Mouse (Mus musculus) layer of hippocampus, adult 2 months (tissue): Measurements from ENCODE around the gene Slc16a5. TPM values are rescaled to one million over a fixed set of nuclear protein-coding genes. Genes with fewer than 3 reads are reported as not detected.

Experiments
- DNase-seq, 2 experiments: peaks; one replicate each; pipeline ENCODE4 v3.0.0; 2022; ENCODE audit warnings: low spot score in 2 of 2
- H3K27ac ChIP-seq: fragments of 200-600 bp; 2 replicates; pipeline ENCODE4 v1.8.1; 2022
- H3K4me3 ChIP-seq: fragments of 200-600 bp; 2 replicates; pipeline ENCODE4 v1.8.1; 2022; ENCODE audit warnings: mild to moderate bottlenecking
- CTCF ChIP-seq: fragments of 200-600 bp; conservative IDR thresholded peaks from 2 replicates; pipeline ENCODE4 v1.8.1; 2022; ENCODE audit warnings: antibody characterized with exemption, mild to moderate bottlenecking, moderate library complexity
- total RNA-seq, 2 experiments: library from RNA; stranded (reverse); gene quantifications; 2 replicates each; pipeline ENCODE4 v1.2.3; 2021

Slc16a5 gene
- total RNA-seq, 2 experiments from 2014 or later = not detected

DNA sequence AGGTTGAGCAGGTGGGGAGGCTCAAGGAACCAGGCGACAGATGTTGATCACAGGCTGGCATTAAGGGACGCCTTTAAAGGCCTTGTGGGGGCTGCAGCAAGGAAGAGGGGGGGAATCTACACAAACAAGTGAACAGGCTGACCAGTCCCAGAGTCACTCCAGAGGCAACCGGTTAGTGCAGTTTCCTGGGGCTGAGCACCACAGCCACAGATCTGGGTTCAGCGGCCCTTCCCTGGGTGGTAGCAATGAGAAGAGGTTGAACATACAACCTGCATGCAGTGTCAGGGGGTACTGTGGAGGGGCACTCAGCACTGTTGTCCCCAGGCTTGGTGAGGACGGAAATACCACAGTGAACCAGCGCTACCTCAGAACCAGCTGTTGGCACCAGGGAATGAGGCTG is 28.9 kb upstream of the Slc16a5 start:
- H3K27ac ChIP-seq = no peak overlapping the region
- no peak for DNase-seq
- TF ChIP-seq CTCF = no peak
- no peak overlapping the region for H3K4me3 ChIP-seq

DNA sequence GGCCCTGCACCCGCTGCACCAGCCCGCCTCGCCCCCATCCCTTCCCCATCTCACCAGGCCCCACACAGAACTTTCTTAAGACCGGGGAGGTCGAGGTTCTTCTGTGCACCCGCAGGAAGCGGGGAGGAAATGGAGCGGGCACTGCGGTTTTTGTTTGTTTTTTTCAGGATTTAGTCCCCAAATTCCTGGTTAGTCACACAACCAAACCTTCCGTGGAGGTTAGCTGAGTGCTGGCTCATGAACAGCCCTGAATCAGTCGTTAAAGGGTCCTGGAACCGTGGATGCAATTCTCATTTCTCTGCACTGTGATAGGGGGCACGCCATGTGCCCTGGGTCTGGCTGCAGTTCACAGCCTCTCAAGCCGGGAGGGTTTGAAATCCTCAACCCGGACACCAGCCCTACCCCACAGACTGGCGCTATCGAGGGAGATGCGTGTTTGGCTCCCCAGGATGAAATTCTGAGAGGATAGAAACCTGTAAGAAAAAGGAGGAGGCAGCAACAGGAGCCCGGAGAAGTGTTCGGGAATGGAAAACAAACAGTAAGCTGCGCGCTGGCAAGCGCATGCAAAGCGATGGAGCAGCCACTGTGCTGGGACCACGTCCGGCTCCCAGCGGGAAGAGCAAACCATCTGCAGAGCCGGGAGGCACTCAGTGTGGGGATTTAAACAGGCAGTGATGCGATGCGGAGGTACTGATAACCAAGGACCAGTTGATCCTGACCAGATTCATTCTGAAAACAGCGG is 26.5 kb upstream of the Slc16a5 start:
- Histone ChIP-seq H3K4me3 (peak overlapping the region; percentile 44), H3K27ac (peak overlapping the region; percentile 53)
- DNase-seq = no peak
- TF ChIP-seq CTCF = no peak

DNA sequence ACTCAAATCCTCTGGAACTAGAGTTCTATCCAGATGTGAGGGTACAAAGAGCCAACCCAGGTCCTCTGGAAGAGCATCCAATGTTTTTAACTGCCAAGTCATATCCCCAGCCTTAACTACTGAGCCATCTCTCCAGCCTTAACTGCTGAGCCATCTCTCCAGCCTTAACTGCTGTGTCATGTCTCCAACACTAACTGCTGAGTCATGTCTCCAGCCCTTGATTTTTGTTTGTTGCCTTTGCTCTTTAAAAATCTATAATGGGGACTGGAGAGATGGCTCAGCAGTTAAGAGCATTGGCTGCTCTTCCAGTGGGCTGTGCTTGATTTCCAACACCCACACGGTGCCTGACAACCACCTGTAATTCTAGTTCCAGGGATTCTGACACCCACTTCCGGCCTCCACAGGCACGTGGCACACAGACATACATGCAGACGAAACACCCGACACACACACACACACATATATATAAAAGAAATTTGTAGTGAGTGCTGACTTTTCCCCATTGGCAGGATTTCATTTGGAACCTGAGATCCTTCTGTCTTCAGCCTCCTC is 24.6 kb upstream of the Slc16a5 start:
- H3K27ac ChIP-seq = peak overlapping the region; percentile 16; the same call in 1 of the 2 replicates
- TF ChIP-seq CTCF = no peak
- DNase-seq = no peak

DNA sequence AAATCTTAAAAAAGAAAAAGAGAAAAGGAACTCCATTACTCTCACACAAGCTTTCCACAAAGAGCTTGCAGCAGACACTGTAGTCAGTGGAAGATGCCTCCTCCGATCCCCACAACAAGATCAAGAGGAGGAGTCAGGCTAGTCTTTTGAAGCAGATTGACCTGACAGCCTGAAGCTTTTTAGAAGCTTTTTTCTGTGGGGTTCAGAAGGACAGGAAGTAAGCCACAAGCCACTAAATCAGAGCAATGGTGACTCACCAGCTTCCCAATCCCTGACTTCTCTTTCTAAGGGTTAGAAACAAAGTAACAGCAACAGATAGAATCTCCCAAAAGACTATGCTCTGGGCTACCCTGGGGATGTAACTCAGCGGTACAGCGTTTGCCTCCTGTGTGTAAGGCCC is 22.9 kb upstream of the Slc16a5 start:
- no peak for TF ChIP-seq CTCF
- Histone ChIP-seq H3K27ac (no peak overlapping the region), H3K4me3 (no peak overlapping the region)
- DNase-seq = no peak

More for the DNA sequence above, 24.6 kb upstream of the Slc16a5 start:
- H3K4me3 ChIP-seq = no peak overlapping the region

DNA sequence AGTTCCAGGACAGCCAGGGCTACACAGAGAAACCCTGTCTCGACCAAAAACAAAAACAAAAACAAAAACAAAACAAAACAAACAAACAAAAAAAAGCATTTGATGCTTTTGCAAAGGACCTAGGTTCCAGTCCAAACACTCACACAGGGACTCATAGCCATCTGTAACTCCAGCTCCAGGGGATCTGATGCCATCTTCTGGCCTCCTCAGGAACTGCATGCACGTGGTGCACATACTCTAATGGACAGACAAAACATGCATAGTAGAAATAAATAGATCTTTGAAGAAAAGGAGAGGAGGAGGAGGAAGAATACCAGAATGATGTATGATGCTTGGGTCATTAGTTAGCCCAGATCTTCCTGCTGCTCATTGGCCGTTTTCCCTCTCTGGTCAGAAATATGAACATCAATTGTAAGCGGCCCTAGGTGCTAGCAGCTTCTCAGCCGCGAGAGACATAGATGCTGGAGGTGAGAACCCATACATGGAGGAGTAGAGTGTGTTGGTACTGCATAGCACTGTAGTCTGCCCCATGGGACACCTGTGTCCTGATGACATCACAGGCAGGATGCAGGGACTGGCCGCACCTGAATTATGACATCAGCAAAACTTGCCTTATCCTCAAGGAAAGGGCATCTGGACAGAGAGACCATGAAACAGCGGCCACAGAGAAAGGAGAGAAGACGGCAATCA is 22.2 kb upstream of the Slc16a5 start, which contains the start of gene Trim80:
Trim80 (plus strand) TSS at position 640 of the 690 bp plus-strand sequence.
- no peak for DNase-seq
- peak; percentile 50 for TF ChIP-seq CTCF
- no peak within 1 kb of the TSS for H3K4me3 ChIP-seq
- H3K27ac ChIP-seq = no peak within 1 kb of the TSS

DNA sequence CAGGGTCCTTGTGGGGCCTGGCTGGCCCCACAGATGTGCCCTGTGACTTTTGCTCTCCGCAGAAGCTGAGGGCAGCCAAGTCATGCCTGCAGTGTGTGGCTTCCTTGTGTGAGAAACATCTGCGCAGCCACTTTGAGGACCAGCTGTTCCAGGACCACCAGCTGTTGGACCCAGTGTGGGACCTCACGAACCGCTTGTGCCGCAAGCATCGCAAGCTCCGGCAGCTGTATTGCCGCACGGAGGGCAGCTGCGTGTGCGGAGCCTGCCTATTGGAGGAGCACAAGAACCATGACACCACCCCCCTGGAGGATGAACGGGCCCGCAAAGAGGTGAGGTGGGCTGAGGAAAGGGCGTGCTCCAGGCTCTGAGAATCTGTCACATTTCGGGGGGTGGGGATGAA is 20.9 kb upstream of the Slc16a5 start:
- H3K27ac ChIP-seq = no peak overlapping the region
- TF ChIP-seq CTCF = no peak
- no peak for DNase-seq
- H3K4me3 ChIP-seq = no peak overlapping the region

DNA sequence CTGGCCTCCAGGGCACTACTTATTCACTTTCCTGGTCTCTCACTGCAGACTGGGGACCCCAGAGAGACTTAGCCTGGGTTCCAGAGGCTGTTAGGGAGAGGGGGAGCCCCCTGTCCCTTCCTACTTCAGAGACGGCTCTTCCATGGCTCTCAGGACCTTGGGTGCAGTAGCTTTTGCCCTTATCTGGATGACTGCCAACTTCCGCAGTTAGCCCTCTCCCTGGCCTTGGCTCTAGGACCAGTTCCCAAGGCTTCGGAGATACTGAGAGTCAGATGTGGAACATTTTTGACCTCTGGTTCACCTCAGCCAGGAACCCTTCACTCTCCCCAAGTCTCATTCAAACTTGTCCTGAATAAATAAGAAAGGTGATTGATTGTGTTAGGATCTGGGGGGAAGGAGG is 15.4 kb upstream of the Slc16a5 start:
- no peak for TF ChIP-seq CTCF
- Histone ChIP-seq H3K27ac (no peak overlapping the region), H3K4me3 (no peak overlapping the region)
- DNase-seq = no peak

DNA sequence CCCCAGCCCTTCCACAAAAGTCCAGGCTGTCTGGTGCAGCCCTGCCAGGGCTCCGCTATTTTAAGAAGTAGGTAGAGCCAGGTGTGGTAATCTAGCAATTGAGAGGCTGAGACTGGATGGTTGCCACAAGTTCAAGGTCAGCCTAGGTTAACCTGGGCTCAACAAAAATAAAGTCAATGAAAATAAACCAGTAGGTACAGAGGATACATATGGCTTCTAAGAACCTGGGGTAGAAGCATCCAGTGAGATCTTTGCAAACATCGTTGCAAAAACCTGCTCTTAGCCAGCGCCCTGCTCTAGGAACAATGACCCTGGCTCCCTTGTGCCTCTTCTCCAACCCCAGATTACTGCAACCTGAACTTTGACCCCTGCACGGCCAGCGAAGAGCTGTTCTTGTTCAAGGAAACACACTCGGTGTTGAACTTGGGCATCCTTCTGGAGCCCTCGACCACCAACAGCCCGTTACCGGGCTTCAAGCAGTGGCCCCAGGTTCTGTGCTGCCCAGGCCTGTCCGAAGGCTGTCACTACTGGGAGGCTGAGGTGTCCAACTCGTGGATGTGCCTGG is 14.9 kb upstream of the Slc16a5 start:
- DNase-seq = no peak

DNA sequence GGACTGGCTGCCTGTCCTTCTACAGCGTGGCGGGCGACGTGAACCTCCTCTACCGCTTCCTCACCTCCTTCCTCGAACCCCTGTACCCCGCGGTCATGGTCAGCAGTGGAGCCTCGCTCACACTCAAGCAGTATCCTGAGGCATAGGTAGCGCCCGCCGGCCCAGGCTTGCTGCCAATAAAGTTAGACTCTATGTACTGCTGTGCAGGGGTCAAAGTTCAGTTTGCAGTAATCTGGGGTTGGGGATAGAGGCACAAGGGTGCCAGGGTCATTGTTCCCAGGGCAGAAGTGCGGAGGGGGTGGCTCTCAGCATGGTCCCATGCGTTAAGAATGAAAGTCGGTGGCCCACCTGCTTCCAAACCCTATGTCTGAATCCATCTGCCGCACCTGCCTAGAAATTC is 14.2 kb upstream of the Slc16a5 start:
- Histone ChIP-seq H3K4me3 (no peak overlapping the region), H3K27ac (no peak overlapping the region)
- no peak for DNase-seq
- no peak for TF ChIP-seq CTCF

More for the DNA sequence above, 14.9 kb upstream of the Slc16a5 start:
- TF ChIP-seq CTCF = no peak
- Histone ChIP-seq H3K27ac (no peak overlapping the region), H3K4me3 (no peak overlapping the region)

DNA sequence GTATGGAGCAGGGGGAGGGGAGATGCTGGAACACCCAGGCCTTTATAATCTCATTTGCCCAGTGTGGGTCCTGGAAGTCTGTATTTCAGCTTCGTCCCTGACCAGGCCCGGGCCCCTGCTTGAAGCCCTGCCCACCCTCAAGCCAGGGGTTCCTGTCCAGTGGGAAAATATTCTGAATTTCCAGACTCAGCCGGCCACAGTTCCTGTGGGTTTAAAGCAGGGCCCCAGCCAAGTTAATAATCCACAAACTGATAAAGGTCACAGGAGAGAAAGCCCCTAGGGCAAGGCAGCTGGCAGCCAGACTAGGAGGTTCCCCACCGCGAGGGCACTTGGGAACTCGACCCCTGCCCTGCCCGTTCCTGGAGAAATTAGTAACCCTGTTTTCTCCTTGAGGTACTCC is 13.3 kb upstream of the Slc16a5 start:
- Histone ChIP-seq H3K27ac (no peak overlapping the region), H3K4me3 (no peak overlapping the region)
- no peak for TF ChIP-seq CTCF
- no peak for DNase-seq

DNA sequence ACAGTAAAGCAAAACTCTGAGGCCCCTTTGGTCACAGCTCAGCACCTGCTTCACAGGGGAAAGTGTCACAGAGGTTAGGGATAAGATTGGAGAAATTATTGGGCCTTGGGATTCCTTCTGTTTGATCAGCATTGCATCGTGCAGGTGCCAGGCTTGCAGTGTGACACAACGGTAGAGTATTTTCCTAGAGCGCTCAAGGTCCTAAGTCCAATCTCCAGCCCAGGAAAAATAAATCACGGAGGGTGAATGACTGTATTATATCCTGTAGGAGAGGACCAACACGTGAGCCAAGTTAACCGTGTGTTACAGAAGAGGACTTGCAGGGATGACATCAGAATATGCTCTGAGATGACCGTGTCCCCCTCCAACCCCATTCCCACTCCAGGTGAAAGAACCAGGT is 12.1 kb upstream of the Slc16a5 start:
- Histone ChIP-seq H3K27ac (no peak overlapping the region), H3K4me3 (no peak overlapping the region)
- TF ChIP-seq CTCF = no peak
- no peak for DNase-seq

DNA sequence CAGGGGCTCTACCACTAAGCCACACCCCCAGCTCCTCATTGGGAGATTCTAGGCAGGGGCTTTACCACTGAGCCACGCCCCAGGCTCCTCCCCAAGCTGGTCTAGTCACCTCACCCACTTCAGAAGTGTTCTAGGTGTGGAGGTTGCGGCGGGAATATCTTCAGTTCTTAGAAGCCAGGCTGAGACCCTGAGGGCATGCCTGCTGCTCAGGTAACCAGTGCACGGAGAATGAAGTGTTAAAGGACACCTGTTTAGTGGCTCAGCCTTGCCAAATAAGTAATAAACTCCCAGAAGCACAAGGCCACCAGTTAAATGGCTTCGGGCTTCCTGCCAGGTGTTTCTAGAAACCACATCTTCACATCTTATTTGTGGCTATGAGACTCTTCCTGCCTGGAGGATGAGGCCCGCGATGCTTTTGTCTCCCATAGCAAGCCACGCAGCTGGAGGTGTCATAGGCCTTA is 10.5 kb upstream of the Slc16a5 start:
- TF ChIP-seq CTCF = no peak
- no peak for DNase-seq
- Histone ChIP-seq H3K4me3 (no peak overlapping the region), H3K27ac (no peak overlapping the region)

DNA sequence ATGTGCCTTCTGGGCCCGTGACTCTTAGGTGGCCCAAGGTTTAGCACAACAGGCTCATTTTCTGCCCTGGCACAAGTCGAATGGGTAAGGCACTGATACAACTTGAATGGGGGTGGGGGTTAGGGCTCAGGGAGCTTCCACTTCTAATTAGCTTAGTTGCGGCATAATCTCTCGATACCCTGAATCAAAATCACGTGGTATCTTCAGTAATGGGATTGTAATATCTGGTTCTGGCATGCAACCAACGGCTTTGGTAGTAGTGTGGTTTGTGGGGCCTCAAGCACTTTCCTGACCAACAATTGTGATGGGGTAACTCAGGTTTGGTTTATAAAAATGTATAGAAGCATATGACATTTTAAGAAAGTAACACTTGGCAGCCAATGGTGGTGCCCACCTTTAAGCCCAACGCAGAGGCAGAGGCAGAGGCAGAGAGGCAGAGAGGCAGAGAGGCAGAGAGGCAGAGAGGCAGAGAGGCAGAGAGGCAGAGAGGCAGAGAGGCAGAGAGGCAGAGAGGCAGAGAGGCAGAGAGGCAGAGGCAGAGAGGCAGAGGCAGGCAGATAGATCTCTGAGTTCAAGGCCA is 9.9 kb upstream of the Slc16a5 start:
- Histone ChIP-seq H3K4me3 (no peak overlapping the region), H3K27ac (no peak overlapping the region)
- no peak for TF ChIP-seq CTCF
- DNase-seq = no peak
